Mouse (Mus musculus): ENCODE results near the gene Ccdc107. TPM values are rescaled to one million over a fixed set of nuclear protein-coding genes. Genes with fewer than 3 reads are reported as not detected.

Ccdc107 gene
- polyA plus RNA-seq (2021; fragmentation: Nextera tagmentation): 91.9 and 99.5 TPM in 2 replicates
- long read RNA-seq, experiment 1, transcript Ccdc107-202 (5 exons, 865 nt): minor isoform, 9 of 68 reads
- long read RNA-seq, experiment 1, transcript Ccdc107-201 (6 exons, 817 nt): major isoform, 48 of 68 reads
- long read RNA-seq, experiment 1, partial matches to known transcripts: 4 of 68 reads
- long read RNA-seq, experiment 1, other reads (novel, unspliced or antisense): 7 of 68 reads
- long read RNA-seq, experiment 2, transcript Ccdc107-201 (6 exons, 817 nt): major isoform, 81 of 93 reads
- long read RNA-seq, experiment 2, partial matches to known transcripts: 5 of 93 reads
- long read RNA-seq, experiment 2, other reads (novel, unspliced or antisense): 6 of 93 reads

DNA sequence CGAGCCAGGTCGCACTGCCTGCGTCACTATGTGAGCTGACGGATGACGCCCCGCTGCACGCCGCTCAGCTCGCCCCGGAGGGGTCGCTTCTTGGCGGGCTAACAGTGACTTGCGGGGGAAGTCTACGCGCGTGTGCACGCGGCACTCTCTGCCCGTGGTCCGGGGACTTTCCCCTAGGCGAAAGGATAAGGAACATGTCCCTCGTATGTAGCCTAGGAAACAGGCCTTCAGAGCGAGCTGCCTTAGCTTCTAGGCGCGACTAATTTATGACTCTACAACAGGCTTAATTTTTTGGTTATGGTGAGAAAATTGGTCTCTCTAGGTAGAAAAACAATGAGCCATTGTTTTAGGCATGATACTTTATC is at the start of gene Ccdc107:
Gene Ccdc107, plus strand, starts transcription at position 80 of the 365 bp plus-strand sequence.

DNA sequence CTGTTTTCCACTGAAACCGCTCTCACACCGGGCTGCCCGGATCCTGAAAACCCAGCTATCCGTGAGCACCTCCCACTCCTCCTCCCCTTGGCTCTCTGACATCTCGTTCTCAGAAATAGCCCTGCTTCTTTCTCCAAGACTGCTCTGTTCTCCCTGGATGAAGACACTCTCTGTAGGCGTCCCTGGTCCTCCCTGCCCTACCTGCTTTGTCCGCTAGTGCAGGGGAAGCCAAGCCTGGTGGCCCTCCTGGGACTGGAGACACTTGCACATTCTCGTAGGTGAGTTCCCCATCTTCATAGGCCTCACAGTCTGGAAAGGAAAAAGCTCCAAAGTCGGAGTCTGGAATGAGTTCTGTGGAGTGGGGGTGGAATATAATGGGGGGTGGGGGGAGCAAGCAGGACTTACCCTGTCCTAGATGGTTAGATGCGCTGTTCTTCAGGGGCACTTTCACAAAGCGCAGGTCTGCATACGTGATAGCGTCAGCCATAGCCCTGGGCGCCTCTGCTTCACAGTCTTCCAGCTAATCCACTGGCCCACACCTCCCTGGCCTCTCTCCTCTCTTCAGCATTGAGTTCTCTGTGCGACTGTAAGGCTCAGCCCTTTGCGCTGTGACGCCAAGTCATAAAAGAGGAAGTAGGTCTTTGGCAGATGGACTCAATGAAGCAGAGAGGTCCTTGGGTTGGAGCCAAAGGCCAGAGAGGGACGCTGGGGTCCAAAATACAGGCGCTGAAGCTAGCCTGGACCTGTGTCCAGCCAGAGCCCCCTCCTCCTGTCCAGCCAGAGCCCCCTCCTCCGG is 38.5 kb upstream of the Ccdc107 start, which contains the start of gene Cd72:
Gene Cd72, minus strand, starts transcription at position 588 of the 796 bp plus-strand sequence.

DNA sequence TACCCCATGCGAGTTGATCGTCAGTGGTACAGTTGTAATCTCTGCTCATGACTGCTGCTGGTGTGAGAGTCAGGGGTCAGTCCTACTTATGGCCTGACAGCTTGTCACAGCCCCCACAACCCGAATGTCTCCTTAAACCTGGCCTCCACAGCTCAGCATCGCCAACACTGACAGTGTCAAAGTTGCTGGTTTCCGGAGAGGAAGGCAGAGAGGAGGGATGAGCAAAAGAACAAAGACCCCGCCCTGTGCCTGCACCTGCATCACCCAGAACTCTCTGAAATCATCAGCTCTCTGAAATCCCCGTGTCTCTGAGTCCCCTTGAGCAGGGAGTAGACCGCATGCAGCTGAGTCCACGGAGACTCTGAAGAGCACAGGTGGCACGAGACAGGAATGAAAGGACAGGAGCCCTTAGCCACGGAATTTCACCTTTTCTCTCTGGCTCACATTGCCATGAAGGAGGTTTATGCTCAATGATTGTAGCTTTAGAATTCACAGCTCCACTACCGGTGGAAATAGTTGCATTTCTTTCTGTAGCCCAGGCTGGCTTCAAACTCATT is 9.1 kb upstream of the Ccdc107 start, which contains the start of gene Sit1:
Gene Sit1, minus strand, starts transcription at position 200 of the 557 bp plus-strand sequence.

DNA sequence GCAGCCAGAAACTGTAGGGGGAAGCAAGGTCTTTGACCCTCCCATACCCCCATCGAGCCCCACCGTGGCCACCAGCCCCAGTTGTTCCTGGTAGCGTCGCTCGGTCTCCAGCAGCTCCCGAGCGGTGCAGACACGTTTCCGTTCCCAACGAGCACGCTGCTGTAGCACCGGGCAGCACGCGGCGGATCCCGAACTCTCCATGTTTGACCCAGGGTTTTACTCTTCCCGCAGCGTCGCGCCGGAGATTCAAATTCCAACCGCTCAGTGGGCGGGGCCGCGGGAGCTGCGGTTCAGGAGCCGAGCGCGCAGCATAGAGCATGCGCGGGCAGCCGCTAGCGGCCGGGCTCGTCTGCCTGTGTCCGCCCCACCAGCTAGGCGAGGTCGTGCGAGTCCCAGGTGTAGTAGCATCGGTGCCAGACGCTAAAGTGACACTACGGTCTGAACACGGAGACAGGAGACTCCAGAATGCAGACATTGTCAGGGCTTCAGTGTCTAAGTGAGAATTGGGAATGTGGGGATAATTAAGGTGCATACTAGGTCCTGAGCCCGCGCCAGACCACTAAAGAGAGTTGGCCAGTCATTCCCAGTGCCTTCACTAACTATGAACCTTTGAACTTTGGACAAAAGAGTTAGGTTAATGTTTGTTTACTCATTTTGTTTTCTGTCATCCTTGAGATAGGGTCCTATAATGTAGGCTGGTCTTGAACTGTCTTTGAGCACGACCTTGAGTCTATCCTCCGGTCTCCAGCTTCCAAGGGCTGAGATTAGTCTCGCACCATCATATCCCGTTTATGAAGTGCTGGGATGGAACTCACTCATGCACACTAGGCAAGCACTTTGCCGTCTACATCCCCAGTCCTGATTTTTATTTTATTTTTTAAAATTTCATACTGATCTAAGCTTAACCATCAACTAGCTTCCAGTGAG is 7.0 kb downstream of the Ccdc107 start, which contains the start of gene Arhgef39:
Gene Arhgef39, minus strand, starts transcription at position 289 of the 927 bp plus-strand sequence.

DNA sequence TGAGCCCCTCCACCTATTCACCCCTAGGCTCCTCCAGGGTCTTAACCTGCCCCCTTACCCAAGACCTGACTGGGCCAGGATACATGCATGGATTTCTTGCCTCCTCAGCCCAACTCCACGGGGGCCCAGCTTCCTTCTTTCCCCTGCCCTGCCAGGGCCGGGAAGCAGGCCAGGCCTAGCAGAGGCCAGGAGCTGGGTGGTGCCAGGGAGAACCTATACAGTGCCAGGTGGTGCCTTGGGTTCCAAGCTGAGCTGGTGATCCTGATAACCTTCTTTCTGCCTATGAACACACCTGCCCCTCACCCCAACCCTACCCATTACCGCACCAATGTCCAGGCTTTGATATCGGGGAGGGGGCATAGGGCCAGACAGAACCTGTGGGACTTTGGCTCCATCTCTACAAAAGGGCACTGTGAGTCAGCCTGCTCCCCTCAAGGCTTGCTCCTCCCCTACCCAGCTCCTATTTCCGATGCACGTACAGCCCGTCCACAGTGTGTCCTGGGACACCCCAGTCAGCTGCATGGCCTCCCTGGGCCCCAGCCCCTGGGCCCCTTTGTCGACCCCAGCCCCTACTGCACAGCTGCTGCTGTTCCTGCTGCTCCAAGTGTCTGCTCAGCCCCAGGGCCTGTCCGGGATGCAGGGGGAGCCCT is 14.0 kb downstream of the Ccdc107 start, which contains the start of gene Car9:
Gene Car9, plus strand, starts transcription at position 431 of the 650 bp plus-strand sequence.

Other genes starting within 250 kb of the Ccdc107 start
- gene Atp8b5, start 225.7 kb upstream of the Ccdc107 start, polyA plus RNA-seq (2021; fragmentation: Nextera tagmentation): 0.24 TPM in 1 of 2 replicates, not detected in the other
- 38.3 and 104 TPM in 2 replicates for gene Rusc2, start 110.9 kb upstream of the Ccdc107 start, polyA plus RNA-seq (2021; fragmentation: Nextera tagmentation)
- gene Fam166b, start 63.8 kb upstream of the Ccdc107 start, polyA plus RNA-seq (2021; fragmentation: Nextera tagmentation): 0.27 and 0.35 TPM in 2 replicates
- 8.5 and 9.1 TPM in 2 replicates for gene Tesk1, start 51.0 kb upstream of the Ccdc107 start, polyA plus RNA-seq (2021; fragmentation: Nextera tagmentation)
- gene Cd72, start 38.3 kb upstream of the Ccdc107 start, polyA plus RNA-seq (2021; fragmentation: Nextera tagmentation): 7.9 TPM in 2 replicates
- not detected in 2 replicates for gene Sit1, start 9.2 kb upstream of the Ccdc107 start, polyA plus RNA-seq (2021; fragmentation: Nextera tagmentation)
- gene Arhgef39, start 6.8 kb downstream of the Ccdc107 start, polyA plus RNA-seq (2021; fragmentation: Nextera tagmentation): 0.61 and 0.80 TPM in 2 replicates
- 0.42 and 0.55 TPM in 2 replicates for gene Car9, start 14.1 kb downstream of the Ccdc107 start, polyA plus RNA-seq (2021; fragmentation: Nextera tagmentation)
- gene Tpm2, start 30.9 kb downstream of the Ccdc107 start, polyA plus RNA-seq (2021; fragmentation: Nextera tagmentation): 7.4 and 9.5 TPM in 2 replicates
- 50.4 and 66.7 TPM in 2 replicates for gene Creb3, start 69.4 kb downstream of the Ccdc107 start, polyA plus RNA-seq (2021; fragmentation: Nextera tagmentation)
- 52.5 and 69.1 TPM in 2 replicates for gene Tln1, start 69.8 kb downstream of the Ccdc107 start, polyA plus RNA-seq (2021; fragmentation: Nextera tagmentation)
- gene Rgp1, start 85.8 kb downstream of the Ccdc107 start, polyA plus RNA-seq (2021; fragmentation: Nextera tagmentation): 21.5 and 22.3 TPM in 2 replicates
- gene Gba2, start 86.0 kb downstream of the Ccdc107 start, polyA plus RNA-seq (2021; fragmentation: Nextera tagmentation): 17.0 and 26.6 TPM in 2 replicates
- gene Msmp, start 91.6 kb downstream of the Ccdc107 start, polyA plus RNA-seq (2021; fragmentation: Nextera tagmentation): not detected in 2 replicates
- 4.9 and 5.0 TPM in 2 replicates for gene Npr2, start 139.0 kb downstream of the Ccdc107 start, polyA plus RNA-seq (2021; fragmentation: Nextera tagmentation)
- gene Spag8, start 160.7 kb downstream of the Ccdc107 start, polyA plus RNA-seq (2021; fragmentation: Nextera tagmentation): 1.2 and 1.6 TPM in 2 replicates
- gene Hint2, start 163.6 kb downstream of the Ccdc107 start, polyA plus RNA-seq (2021; fragmentation: Nextera tagmentation): 134 and 151 TPM in 2 replicates
- 8.9 and 9.5 TPM in 2 replicates for gene Tmem8b, start 176.1 kb downstream of the Ccdc107 start, polyA plus RNA-seq (2021; fragmentation: Nextera tagmentation)
- gene Fam221b, start 176.2 kb downstream of the Ccdc107 start, polyA plus RNA-seq (2021; fragmentation: Nextera tagmentation): 1.4 and 1.5 TPM in 2 replicates
- gene Olfr70, start 207.9 kb downstream of the Ccdc107 start, polyA plus RNA-seq (2021; fragmentation: Nextera tagmentation): not detected in 2 replicates
- gene Olfr71, start 217.4 kb downstream of the Ccdc107 start, polyA plus RNA-seq (2021; fragmentation: Nextera tagmentation): not detected in 2 replicates
- 1.2 and 1.6 TPM in 2 replicates for gene Hrct1, start 234.3 kb downstream of the Ccdc107 start, polyA plus RNA-seq (2021; fragmentation: Nextera tagmentation)
- gene Spaar, start 237.1 kb downstream of the Ccdc107 start, polyA plus RNA-seq (2021; fragmentation: Nextera tagmentation): 0.23 and 0.25 TPM in 2 replicates

All from left cerebral cortex, adult 6 months (tissue).